Mouse (Mus musculus) B cell, adult 2 months (primary cell): Measurements from ENCODE around the gene Vsig8.

Experiments
- DNase-seq, 2 experiments: peaks; one replicate each; pipeline ENCODE4 v3.0.0; 2022

The Vsig8 gene

GRCm38 (mm10) chr1:172593956-172594355 lies 38.2 kb downstream of the Vsig8 start:
- DNase-seq: no peak

DNA sequence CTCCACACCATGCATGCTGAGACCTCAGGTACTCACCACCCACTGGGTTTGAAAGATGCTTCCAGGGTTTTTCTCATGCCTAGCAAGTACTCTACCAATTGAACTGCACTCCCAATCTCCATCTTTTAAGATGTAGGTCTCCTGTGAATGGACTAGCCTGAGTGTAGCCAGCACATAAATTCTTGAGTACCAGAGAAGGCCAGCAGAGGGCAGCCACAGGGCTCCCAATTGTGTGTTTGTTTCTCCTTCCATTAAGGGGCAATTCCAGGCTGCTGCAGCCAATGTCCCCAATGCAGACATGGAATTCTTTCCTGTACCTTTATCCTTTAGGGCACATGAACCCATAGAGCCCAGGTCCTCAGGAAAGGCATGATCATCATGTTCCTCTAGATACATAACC lies 38.8 kb downstream of the Vsig8 start:
- peak; percentile 54 for DNase-seq

DNA sequence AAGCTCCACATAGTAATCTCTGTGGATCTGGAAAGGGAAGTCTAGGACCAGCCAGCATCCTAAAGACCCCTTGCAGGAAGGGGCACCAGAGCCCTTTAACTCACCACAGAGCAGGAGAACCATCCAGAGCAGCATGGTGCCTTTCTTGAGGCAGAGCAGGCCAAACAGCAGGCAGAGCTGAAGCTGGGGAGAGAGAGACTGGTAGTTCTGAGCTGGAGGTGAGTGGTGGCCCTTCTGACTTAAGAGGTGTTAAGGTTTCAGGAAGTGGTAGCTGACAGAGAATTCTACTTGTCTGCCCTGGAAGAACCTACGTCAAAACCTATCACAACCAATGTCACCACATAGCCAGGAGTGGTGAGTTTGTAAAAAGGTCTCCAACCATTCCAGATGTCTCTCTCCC lies 46.6 kb downstream of the Vsig8 start, which contains the start of gene Fcrl6:
Fcrl6 (minus strand) TSS at position 226 of the 400 bp plus-strand sequence.
- no peak for DNase-seq

GRCm38 (mm10) chr1:172611304-172611703 lies 55.6 kb downstream of the Vsig8 start:
- no peak for DNase-seq

DNA sequence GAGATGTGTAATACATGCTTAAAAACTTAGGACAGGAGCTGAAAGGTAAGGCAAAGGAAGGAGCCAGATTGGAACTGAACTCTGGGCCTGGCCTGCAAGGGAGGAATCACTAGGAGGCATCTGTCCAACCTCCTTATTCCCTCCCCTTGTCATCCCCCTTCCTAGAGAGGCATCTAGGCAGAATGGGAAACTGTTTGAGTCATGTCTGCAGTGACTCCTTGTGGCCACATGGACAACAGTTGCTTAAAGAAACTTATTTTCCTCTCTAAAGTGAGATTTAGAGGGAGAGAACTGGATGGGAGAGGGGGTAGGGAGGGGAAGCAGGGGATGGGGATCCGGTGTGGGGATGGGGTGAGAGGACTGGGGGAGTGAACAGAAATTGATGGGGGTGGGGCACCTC lies 57.0 kb downstream of the Vsig8 start:
- DNase-seq: no peak
